Mouse (Mus musculus) mammary gland, adult 2 months (tissue): Measurements from ENCODE around the gene Btbd35f3. TPM values are rescaled to one million over a fixed set of nuclear protein-coding genes. Genes with fewer than 3 reads are reported as not detected.

Source experiments
- polyA plus RNA-seq: library from polyadenylated mRNA; depleted of rRNA; stranded (reverse); fragments of >200 nt; gene quantifications from 2 replicates; pipeline ENCODE4 v1.2.3, GENCODE M21; 2012; ENCODE audit warnings: low replicate concordance; rRNA removed

Gene Btbd35f3
- polyA plus RNA-seq: not detected in 2 replicates

GRCm38 (mm10) chrX:4037374-4037773 lies at the start of gene Btbd35f3:
Gene Btbd35f3 (plus strand): TSS chrX:4037674.

Other genes starting within 250 kb of the Btbd35f3 start
- not detected in 2 replicates for gene Btbd35f16, start 80.7 kb upstream of the Btbd35f3 start, polyA plus RNA-seq
- not detected in 2 replicates for gene Btbd35f28, start 158.9 kb downstream of the Btbd35f3 start, polyA plus RNA-seq